Mouse (Mus musculus) left cerebral cortex, postnatal 14 days (tissue): ENCODE results near the gene Rtn4. TPM values are rescaled to one million over a fixed set of nuclear protein-coding genes. Genes with fewer than 3 reads are reported as not detected.

Source experiments
- DNase-seq, 2 experiments: peaks; one replicate each; pipeline ENCODE4 v3.0.0; 2021 to 2022; ENCODE audit warnings: low spot score in 2 of 2, mixed read lengths in 1 of 2
- intact Hi-C: fragments of 180-260 bp; cut with DNase I; formaldehyde crosslinking; loops from one replicate; pipeline ENCODE4 v1.15.1; 2025
- total RNA-seq, 2 experiments: library from RNA; stranded (reverse); gene quantifications; 2 replicates each; pipeline ENCODE4 v1.2.3; 2021

Gene Rtn4
- total RNA-seq, 2 experiments from 2014 or later = 639 to 692 TPM

DNA sequence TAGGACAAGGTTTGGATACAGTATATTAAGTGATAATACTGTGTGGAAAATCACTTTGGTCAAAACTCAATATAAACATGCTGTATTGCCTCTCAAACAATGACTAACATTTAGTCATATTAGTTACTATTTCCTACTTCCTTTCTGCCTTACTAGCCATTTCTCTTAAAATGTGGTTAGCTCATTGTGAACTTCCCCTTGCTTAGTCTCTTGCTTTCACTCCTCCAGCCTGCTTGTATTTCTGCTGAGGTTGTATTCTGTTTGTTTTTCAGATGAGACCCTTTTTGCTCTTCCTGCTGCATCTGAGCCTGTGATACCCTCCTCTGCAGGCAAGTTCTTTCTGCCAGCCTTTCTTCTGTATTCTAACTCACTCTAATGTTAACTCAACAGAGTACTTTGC lies 12.5 kb downstream of the Rtn4 start:
- no peak for DNase-seq
- intact Hi-C loops = no loop called here

DNA sequence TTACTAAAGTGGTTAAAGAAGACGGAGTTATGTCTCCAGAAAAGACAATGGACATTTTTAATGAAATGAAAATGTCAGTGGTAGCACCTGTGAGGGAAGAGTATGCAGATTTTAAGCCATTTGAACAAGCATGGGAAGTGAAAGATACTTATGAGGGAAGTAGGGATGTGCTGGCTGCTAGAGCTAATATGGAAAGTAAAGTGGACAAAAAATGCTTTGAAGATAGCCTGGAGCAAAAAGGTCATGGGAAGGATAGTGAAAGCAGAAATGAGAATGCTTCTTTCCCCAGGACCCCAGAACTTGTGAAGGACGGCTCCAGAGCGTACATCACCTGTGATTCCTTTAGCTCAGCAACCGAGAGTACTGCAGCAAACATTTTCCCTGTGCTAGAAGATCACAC lies 14.1 kb downstream of the Rtn4 start:
- DNase-seq = no peak
- intact Hi-C loops = no loop called here

DNA sequence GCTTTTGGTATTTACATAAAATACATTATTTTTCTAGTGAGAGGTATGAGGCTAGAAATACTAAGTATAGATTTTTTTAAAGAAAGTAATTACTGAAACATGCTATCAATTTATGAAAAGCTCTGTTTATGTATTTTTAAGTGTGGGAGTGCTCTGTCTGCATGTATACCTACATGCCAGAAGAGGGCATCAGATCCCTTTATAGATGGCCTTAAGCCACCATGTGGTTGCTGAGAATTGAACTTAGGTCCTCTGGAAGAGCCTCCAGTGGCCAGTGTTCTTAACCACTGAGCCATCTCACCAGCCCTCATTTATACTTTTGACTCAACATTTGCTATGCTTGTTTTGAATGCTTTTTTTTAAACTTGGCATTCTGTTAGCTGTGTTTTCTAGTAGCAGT lies 16.8 kb downstream of the Rtn4 start:
- DNase-seq = no peak
- intact Hi-C loops = no loop called here

DNA sequence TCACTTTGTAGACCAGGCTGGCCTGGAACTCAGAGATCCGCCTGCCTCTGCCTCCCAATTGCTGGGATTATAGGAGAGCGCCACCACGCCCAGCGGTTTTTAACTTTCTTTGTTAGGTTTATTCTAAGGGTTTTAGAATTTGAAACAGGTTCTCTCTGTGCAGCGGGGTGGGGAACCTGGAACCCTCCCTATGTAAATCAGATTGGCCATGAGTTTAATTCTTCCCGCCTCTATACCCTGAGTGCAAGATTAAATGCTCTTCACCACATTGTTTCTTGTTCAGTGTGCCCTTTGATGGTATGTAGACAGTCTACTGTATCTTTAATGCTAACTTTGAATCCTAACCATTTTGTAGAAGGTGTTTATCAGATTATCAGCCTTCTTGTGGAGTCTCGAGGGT lies 21.4 kb downstream of the Rtn4 start:
- DNase-seq = no peak
- intact Hi-C loops = loop anchor here (5.0 kb wide), 1 partner anchor 167 kb away; the partner anchor contains the start of genes Clhc1 and Rps27a

DNA sequence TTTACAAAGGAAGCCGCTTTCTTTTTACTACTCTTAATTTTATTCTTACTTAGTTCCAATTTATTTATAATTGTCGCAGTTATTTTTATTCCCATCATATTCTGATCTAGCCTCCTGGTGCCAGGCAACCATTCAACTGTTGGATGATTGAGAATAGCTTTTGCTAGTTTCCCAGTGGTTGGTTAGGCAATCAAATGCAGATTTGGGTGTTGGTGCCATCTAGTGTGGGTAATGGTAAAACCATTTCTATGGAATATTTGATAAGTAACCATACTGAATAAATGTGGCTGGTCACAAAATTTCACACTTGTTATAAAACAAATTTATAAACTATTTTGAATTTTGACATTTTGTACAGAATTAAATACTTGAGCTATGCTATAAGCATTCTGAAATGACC lies 22.0 kb downstream of the Rtn4 start:
- intact Hi-C loops = loop anchor here (5.0 kb wide), 2 partner anchors 167 to 168 kb away; partner anchors contain the start of genes Clhc1 and Rps27a

DNA sequence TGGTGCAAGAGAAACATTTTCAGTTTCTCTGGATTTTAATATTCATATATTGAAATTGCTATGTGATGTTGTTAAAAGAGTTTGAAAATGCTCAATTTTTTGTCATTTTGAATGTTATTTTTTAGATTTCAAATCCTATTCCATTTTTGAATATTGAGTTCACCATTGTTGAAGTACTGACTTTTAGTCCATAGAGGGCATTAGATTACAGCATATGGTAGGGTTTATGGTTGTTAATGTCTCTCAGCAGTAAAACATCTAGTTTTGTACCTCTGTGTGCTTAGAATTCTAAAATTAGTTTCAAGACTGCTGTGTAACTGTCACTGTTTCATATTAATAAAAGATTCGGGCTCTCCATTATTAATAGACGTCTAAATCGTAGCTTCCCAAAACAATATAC lies 22.8 kb downstream of the Rtn4 start:
- intact Hi-C loops = loop anchor here (5.0 kb wide), 1 partner anchor 167 kb away; no protein-coding TSS in a partner anchor

More for the DNA sequence above, 22.0 kb downstream of the Rtn4 start:
- DNase-seq = peak; percentile 41 to 49

DNA sequence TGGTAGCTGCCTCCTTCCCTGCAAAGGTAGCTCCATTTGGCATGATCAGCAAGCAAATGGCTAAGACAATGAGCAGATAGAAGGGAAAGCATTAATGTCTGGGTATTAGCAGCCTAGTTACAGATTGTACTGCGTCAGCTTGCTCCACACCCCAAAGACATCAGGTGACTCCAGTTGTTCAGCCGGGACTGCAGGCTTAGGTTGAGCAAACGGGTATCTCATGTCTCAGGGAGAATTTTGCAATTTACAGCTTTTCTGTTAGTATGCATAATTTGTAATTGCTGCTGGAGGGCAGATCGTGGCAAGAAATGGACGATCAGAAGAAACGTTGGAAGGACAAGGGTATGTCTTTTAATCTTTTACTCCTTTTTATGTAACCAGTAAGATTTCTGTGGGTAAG lies 25.8 kb downstream of the Rtn4 start:
- peak; percentile 34 to 36 for DNase-seq
- intact Hi-C loops = loop anchor here (5.0 kb wide), 1 partner anchor 164 kb away; no protein-coding TSS in a partner anchor

More for the DNA sequence above, 22.8 kb downstream of the Rtn4 start:
- DNase-seq = no peak

DNA sequence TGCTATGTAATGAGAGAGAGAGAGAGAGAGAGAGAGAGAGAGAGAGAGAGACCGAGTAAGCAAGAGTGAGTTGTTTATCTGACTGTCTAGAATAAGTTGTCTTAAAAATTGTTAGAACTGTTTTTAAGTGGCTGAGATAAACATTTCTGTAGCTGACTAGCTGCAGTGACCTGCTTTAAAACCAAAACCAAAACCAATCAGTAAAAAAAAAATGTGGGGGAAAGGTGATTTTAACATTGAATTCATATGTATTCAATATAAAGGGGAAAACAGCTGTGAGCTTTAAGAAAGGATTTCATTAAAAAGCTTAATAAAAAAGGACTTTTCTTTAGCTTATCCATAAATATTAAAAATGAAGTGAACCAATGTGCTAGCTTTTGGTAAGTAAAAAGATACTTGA lies 26.9 kb downstream of the Rtn4 start:
- intact Hi-C loops = loop anchor here (5.0 kb wide), 1 partner anchor 163 kb away; no protein-coding TSS in a partner anchor

DNA sequence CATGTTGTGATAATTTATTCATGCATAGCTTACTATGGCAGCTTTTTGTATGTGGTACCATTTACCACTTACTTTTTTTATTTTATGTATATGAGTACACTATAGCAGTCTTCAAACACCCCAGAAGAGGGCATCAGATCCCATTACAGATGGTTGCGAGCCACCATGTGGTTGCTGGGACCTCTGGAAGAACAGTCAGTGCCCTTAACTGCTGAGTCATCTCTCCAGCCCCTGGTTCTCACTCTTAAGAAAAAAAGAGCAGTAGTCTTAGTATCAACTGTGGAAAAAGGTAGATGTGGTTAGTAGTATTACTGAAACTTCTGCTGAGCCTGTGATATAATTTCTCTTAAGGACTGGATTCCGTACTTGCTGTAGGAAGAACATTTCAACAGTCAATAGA lies 31.5 kb downstream of the Rtn4 start:
- no peak for DNase-seq
- intact Hi-C loops = no loop called here

More for the DNA sequence above, 26.9 kb downstream of the Rtn4 start:
- DNase-seq = no peak

DNA sequence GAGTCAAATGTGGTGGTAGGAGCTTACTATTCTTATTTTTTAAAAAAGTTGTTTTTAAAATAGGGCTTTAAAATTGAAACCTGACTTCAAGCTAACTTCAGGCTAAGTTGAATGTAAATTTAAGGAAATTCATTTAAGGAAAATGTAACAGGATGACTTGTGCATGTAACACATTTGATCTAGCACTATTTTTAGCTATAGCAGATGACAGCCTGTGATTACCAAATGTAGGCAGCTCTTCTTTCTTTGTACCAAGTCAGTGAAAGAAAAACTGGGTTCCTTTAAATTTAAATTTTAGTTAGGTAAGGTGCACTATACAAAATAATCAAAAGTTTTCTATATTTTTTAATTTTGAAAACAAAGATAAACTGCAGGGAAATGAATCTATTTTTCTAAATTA lies 32.4 kb downstream of the Rtn4 start:
- no peak for DNase-seq
- intact Hi-C loops = no loop called here

DNA sequence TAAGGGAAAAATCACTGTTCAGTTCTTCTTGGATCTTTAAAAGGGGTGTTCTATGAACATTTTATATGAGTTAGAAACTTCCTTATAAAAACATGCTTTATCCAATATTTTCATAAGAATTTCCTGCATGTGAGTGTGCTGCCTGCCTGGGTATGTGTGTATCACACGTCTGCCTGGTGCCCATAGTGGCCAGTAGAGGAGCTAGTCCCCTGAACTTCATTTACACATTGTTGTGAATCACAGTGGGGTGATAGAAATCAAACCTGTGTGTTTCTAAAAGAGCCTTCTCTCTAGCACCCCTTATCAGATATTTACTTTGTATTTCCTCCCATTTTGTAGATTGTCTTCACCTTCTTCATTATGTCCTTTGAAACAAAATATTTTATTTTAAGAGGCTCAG lies 32.9 kb downstream of the Rtn4 start:
- intact Hi-C loops = no loop called here
- DNase-seq = no peak

DNA sequence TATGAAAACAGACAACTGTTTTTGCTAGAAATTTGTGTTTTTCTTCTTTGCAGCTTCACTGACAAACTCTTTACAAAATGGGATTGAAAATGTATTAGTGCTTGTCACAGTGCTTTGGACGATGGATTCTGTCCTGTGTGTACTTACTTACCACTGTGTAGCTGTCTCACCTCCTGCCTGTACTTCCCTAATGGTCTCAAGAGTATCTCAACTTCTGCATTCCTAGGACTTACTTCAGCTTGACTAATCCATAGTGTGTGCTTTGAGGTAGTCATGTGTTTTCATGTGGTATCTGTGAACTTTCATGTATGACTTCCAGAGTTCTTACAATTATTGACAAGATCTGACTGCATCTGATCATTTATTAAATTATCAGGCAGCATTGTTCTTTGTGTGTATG lies 35.2 kb downstream of the Rtn4 start:
- intact Hi-C loops = no loop called here
- no peak for DNase-seq

DNA sequence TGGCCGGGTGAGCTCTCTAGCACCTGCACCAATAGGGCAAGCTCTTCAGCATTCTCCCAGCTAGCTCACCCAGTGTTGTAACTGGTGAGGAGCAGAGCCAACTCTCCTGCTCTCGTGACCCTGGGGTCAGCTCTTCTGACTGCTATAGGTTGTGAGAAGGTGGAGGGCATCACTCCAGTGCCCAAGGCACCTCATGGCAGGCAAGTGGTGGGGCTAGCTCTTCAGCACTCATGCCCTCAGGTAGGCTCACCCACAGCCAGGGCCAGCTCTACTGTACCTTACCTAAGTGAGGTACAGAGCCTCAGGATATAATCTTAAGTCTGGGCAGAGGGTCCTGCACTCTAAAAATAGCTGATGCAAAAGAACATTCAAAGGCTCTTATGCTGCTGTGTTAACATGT lies 47.0 kb downstream of the Rtn4 start:
- DNase-seq = no peak
- intact Hi-C loops = no loop called here

DNA sequence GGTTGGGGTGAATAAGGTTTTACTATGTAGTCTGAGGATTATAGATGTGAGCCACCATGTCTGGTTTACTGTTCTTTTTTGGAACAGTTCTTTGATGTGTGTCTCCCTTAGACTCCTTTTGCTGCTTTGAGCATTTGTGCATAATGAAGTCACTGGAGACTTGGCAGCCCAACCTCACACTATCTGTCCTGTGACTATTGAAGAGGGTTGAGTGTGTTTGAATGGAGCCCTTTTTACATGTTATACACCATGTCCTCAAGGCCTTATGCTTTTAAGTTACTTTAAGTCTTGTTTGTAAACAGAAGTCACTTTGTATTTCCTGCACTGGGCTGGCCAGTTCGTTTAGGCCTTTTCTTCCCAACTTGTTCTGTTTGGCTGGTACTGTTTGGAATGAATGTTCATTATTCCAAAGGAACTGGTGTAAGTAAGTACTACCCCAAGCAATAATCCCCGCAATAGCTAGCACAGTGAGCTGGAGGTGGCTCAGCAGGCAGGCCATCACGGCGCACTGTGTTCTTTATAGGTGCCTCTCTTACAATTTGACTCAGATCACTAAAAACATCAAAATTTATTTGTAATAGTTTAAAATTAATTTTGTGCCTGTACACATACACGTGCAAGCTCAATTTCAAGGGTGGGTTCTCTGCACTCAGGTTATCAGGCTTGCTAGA lies 52.1 kb downstream of the Rtn4 start:
- intact Hi-C loops = no loop called here
- no peak for DNase-seq

DNA sequence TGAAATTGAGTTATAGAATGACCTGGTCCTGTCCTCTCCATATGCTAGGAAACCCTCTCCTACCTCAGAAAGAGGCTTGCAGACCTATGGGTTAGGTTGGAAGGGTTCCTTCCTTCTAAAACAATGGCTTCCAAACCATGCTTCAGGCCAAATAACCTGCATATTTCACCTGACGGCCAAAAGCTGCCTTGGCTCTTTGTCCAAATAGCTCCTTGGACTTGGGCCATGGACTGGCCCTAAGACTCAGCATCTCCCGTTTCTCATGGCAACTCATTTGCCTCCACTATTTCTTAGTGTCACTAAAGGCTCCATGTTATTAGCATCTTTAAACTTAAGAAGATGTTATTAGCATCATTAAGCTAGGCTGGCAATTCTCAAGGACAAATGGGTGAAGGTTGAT lies 52.8 kb downstream of the Rtn4 start:
- no peak for DNase-seq
- intact Hi-C loops = no loop called here

DNA sequence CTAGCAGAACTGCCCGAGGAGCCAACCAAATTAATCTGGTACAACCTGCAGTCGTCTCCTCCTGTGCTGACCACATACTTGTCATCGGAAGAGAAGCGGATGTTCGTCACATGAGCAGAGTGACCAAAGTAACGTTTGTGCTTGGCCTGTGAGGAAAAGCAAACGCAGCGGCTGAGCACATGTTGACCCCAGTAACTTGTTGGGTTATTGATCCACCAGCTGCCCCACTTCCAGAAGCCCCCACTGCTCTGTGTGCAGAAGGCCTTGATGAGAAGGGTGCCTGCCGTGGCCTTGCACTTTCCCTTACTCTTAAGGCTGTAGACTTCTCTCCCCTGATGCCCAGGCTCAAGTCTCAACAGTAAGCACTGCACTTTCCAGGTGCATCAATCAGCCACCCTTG lies 53.5 kb downstream of the Rtn4 start:
- DNase-seq = no peak
- intact Hi-C loops = no loop called here

DNA sequence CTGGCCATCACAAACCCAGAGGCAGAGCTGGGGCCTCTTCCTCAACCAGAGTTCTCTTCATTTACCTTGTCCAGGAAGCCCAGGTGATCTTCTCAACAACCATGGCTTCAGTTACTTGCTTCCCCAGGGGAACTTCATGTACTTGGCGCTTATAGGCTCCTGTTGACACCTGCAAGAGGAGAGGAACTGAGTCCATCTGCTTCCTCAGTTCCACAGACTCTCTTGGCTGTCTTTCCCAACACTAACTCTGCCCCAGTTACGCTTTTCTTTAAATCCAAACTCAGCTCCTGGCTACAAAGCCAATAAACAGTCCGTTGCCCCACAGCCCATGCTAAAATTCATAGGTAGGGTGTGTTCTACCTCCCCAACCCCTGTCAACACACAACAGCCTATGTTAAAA lies 54.6 kb downstream of the Rtn4 start:
- intact Hi-C loops = no loop called here
- no peak for DNase-seq

DNA sequence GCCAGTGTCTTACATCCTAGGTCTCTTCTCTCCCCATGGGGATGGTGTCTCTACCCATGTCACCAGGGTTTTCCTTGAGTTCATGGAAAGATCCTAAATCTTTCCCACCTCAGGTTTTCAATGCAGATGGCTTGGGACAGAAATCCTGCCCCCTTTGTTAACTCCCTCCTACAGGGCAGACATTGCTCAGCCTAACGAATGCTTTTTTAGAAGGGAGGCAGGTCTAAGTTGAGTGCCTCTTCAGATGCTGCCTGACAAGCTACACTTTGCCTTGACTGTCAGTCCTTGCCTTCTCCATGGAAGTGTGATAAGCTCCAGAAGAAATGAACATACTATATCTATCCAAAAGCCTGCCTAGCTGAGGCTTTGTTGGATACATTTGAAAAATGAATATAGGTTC lies 55.1 kb downstream of the Rtn4 start:
- DNase-seq = no peak
- intact Hi-C loops = no loop called here

DNA sequence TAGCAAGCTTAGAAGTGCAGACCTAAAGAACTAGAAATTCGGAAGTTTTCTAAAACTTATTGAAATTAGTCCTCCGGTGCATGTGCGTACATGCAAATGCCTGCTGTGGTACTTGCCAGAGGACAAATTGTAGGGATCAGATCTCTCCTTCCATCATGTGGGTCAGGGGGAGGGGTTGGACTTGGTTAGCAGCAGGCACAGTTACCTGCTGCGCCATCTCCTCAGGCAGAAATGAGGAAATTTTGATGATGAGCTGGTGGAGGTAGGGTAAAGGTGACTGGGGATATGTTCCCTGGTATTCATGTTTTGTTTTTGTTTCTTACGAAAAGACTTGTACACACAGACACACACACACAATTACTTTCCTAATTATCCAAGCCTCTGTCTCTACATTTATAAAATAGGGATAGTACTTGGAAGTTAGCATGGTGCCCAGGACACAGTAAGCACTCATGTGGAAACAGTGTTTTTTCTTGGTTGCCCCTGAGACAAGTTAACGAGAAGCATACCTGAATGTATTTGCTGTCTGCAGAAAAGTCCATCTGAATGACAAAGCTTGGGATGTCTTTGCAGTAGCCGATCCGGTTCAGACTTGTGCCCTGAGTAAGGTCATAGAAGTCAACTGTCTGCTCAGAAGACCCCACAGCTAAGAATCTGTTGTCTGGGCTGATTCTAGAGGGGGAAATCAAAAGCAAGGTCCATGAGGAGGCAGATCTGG lies 56.2 kb downstream of the Rtn4 start:
- intact Hi-C loops = no loop called here

DNA sequence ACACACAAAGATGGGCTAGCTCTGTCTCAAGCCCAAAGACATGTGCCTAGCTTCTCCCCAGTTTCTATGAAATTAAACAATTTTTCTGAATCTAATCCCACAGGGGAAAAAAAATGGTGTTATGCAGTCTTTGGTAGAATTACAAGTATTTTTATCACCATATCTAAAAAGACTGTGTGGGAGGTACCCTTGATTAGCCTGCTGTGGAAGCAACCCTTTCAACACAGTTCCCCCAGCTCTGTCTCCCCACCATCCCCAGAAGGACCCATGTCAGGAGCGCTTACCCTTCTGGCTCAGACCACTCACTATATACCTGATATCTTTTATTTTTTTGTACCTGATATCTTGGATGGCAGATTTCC lies 56.7 kb downstream of the Rtn4 start:
- no peak for DNase-seq
- intact Hi-C loops = no loop called here

More for the DNA sequence above, 56.2 kb downstream of the Rtn4 start:
- DNase-seq = no peak

DNA sequence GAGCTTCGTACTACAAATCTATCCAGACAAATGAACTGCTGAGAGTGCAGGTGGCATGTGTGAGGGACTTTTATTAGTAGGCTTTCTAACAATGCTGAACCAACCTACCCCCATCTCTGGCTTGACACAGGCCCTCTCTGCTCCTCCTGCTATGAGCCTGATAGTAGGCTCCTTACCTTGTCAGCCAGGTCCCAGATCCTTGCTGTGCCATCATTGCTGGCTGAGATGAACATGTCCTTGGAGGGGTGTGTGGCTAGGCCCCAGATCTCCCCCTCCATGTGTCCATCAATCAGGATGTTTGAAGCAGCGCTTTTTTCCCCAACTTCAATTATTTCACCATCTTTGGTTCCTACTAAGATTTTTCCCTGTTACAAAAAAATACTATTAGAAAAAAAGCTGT lies 58.3 kb downstream of the Rtn4 start:
- intact Hi-C loops = no loop called here
- no peak for DNase-seq
